Mouse (Mus musculus): ENCODE measurements around the gene Mboat7.
"Not testable (repeated sequence)": the region's sequence is repeated elsewhere in the genome, so short reads cannot be mapped to it uniquely, and the experiment has no call there.

Mboat7 gene

DNA sequence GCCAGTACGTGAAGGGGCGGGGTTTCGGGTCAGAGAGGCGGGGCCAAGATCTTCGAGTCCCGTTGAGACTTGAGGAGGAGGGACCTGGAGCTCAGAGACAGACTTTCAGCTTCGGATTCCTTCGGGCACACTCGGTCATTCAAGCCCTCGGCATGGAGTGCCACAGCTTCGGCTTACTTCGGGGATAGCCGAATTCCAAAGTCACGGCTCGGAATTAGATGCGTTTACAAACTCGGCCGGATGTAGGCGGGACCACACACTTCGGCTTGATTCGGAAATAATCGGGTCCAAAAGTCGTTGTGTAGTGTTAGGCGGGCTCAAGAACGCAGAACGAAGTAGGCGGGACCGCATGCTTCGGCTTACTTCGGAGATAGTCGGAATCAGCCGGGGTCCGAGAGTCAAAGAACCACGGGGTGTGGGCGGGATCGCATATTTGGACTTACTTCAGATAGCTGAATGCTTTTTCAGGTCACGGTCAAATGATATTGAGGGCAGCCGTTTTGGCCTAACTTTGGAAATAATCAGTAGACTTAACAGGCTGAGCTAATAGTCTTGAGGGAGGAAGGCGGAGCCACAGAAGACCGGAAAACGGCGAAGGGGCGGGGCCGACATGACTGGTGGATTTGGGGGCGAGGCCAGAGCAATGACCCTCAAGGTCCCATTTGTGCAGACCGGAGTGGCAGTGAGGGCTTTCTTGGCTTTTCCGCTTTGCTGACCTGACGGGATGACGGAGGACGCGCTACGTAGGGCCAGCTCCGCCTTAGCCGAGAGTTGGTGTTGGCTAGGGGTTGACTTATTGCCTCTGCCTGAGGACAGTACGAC lies at the start of gene Mboat7:
Mboat7 (minus strand) TSS at position 537 of the 822 bp plus-strand sequence.
- peak; percentile 95 for DNase-seq (ENCODE audit: low spot score in 2 of 2)

DNA sequence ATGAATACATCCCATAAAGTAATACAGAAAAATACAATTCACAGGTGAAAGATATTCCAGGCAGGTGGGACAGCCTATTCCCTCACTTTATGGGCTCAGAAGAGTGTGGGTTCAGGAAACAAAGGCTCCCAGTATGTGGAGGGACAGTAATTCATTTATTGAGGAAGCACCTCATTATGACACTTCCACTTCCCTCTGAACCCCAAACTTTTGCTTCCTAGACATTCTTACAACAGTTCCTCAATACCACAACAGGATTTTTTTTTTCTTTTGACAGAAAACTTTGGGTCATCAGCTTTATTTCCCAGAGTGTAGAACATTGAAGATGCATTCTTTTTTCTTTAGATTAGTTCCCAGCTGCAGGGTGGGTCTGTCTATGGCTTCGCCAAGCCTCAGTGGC lies 39.4 kb upstream of the Mboat7 start:
- not testable (repeated sequence) for DNase-seq (ENCODE audit: low spot score in 2 of 2)

DNA sequence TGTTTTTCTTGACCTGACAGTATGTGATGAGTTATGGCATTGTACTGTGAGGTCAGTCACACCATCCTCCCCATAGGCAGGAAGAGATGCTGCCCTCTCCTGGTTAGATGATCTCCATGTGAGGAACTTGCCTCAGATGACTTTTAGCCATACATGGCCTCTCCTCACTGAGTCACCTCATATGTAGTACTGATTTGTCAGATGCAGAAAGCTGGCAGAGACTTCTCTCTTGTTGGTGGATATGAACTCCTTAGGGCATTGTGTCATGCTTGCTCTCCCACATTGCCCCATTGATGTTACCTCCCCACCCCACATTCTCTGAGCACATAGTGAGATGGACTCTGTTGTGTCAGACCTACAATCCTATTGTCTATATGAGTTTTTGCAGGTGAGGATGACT lies 32.1 kb upstream of the Mboat7 start:
- DNase-seq (ENCODE audit: low spot score in 2 of 2) = not testable (repeated sequence)

DNA sequence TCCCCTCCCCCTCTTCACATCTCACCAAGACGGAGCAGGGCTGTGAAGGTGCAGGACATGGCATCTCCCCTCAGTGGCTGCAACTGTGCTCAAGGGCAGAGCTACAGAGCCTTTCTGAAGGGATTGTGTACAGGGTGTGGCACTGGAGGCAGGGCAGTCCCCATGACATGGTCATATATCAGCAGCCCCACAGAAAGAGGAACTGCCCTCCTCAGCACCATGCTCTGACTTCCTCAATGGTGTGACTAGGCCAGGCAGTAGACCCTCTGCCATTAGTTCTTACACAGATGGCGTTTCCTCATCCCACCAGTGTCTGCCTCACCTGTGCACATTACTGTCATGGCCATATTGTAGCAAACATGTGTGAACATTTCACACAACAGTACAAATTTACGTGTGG lies 26.9 kb upstream of the Mboat7 start, which contains the start of gene Pirb:
Pirb (minus strand) TSS at position 124 of the 400 bp plus-strand sequence.
- DNase-seq (ENCODE audit: low spot score in 2 of 2) = not testable (repeated sequence)

DNA sequence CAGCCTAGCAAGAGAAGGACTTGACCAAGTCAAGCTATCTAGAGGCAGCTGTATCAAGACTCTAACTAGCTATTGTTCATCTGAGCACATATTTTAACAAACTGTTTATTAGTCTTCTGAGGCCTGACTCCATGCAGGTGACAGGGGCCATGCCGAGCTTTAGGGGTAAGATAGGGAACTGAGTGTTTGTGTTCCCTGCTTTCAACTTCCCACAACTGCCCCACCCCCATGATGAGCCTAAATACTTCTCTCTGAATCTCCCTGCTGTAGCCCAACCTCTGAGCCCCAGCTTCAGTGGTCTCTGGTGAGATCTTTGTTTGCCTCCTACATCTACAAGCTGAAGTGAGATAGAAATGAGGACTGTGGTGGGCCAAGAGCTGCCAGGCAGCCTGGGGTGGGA lies 21.9 kb upstream of the Mboat7 start:
- DNase-seq (ENCODE audit: low spot score in 2 of 2) = no peak

DNA sequence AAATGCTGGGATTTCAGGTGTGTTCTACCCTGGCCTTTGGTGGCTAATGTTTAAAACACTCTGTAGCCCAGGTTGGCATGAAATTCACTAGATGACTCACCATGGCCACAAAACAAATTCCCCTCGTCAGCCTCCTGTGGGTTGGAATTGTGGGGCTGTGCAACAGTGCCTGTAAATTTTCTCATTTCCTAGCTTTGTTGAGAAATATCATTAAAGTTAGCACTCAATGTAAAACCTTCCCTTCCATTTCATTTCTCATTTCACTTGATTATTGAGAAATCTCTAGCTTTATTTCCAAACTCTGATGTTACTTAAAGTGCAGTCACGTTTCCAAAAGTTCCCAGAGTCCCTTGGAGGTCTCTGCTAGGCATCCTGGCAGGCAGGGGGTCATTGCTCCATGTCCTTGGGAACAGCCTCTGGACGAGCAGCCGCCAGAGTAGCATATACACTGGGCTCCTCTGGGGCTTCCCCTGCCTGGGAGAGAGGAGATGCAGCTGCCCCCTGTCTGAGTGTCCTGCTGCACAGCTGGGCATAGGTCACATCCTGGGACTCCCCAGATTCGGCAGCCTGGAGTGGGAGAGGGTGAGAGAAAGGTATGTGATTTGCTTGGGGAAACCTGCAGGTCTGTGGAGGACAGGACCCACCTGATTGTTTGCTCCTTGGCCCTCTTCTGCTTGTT lies 19.1 kb upstream of the Mboat7 start:
- DNase-seq (ENCODE audit: low spot score in 2 of 2) = no peak

DNA sequence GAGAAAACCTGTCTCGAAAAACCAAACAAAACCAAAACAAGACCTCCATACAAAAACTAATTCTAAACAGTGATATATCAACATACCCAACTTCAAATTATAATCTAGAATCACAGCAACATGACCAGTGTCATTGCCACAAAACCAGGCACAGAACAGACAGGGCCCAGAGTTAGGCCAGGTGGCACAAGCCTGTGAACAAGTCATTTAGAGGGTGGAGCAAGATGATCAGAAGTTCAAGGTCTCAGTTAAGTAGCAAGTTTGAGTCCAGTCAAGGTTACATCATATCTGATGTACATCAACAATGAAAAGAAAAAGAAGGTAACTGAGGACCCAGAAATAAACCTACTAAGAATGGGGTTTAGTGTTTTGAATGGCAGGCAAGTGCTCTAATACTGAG lies 15.7 kb upstream of the Mboat7 start:
- DNase-seq (ENCODE audit: low spot score in 2 of 2) = no peak

DNA sequence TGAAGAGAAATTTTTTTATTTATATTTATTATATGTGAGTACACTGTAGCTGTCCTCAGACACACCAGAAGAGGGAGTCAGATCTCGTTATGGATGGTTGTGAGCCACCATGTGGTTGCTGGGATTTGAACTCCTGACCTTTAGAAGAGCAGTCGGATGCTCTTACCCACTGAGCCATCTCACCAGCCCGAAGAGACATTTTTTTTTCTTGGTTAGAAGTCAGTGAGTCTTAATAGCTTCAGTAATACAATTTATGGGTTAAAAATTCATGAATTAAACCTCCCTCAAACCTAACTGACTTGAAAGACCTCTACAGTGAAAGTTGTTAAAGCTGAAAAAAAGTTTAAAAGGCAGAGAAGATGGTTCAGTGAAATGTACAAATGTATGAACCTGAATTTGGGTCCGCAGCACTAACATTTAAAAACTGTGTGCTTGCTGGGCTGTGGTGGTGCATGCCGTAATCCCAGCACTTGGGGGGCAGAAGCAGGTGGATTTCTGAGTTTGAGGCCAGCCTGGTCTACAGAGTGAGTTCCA lies 15.2 kb upstream of the Mboat7 start:
- DNase-seq (ENCODE audit: low spot score in 2 of 2) = not testable (repeated sequence)

DNA sequence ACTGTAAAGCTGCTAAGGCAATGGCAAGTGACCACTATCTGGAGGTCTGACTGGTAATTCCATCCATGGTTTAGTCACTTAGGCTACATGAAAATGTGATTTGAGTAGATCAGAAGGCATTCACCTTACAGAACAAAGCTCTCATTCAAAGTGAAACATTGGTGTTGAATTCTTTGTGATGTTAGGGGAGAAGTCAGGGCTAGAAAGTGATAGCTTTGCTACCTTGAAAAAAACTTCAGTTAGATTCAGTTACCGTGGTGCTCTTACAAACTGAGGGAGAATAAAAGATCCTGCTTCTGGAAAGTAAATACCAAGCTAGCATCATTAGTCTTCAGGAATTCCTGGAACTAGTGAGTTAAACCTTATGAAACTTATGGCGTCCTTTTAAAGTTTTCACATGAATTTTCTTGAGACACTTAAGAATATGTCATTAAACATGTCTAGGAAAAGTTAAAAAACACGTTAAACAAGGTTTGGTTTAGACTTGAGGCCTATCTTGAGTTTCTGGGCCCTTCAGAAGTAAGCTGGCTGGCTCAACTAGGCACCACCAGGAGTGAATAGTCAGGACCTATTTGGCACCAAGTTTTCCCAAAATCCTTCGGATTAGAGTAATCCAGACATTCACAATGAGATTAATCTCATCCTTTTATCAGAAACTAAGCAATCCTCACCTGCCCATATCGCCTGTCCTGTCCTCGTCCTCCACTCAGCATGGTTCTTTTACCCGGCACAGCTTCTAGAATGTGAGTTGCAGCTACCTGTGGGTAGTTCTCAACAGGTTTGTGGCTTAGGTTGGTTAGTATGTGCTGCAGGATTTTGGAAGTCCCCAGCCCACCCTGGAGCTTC lies 14.5 kb upstream of the Mboat7 start:
- no peak for DNase-seq (ENCODE audit: low spot score in 2 of 2)

DNA sequence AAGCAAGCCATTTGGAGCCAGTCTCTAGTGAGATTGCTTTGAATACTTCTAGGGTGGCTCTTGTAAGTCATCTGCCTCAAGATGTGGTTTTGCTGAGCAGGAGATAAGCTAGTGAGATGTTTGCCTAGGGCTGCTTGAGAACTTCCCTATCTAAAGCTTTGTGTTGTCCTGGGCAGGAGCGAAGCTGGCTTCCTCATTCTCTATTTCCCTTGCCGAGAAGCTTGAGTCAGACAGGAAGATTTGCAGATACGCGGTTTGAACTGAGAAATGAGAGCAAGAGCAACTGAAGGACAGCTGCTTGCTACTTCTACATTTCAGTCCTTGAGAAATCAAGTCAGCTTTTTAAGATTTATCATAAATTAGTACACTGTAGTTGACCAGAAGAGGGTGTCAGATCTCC lies 13.7 kb upstream of the Mboat7 start:
- DNase-seq (ENCODE audit: low spot score in 2 of 2) = no peak

DNA sequence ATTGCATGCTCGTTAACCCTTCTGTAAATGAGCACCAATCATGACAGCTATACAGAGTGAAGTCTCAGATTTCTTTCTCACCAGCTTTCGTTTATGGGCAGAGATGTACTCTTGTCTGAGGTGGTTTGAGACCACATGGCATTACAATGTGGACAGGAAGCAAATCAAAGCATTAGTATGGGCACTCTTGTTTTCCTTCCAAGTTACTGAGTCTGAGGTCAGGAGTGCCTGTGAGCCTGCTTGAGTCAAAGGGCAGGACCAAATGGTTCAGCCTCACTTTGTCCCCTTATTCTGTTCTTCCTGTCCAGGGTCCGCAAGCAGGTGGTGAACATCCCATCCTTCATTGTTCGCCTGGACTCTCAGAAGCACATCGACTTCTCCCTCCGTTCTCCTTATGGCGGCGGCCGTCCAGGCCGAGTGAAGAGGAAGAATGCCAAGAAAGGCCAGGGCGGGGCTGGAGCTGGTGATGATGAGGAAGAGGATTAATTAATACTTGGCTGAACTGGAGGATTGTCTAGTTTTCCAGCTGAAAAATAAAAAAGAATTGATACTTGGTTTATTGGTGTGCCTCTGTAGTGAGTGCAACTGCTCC lies 13.1 kb upstream of the Mboat7 start:
- DNase-seq (ENCODE audit: low spot score in 2 of 2) = no peak

DNA sequence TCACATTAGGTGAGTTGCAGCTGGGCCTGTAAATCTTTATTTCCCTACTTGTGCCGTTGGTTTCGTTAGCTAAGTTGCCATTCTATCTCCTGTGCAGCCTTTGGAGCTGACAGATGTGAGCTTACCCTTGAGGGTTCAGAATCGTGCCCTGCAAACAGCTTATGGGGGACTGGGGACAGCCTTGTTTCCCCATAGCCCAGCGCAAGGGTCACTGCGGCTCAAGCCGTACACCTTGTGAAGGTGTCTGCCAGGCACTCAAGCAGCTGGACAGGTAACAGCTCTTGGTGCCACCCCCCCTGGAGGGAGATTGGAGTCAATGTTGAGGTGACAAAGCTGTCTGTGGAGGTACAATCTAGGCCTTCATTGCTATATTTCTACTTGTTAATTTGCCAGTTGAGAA lies 12.6 kb upstream of the Mboat7 start:
- DNase-seq (ENCODE audit: low spot score in 2 of 2) = no peak

DNA sequence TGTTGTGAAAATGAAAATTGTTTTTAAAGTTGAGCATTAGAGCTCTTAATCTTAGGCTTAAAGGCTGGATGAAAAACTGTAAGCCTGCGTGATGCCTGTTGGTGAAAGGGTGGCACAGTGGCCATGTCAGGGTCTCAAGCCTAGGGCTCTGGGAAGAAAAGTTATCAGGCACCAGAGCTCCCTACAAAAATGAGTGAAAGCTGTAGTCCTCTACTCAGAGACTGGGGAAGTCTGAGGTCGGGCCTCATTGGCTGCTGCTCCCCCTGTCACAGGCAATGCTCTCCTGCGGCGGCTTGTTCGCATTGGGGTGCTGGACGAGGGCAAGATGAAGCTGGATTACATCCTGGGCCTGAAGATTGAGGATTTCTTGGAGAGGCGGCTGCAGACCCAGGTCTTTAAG lies 12.1 kb upstream of the Mboat7 start:
- DNase-seq (ENCODE audit: low spot score in 2 of 2) = not testable (repeated sequence)

DNA sequence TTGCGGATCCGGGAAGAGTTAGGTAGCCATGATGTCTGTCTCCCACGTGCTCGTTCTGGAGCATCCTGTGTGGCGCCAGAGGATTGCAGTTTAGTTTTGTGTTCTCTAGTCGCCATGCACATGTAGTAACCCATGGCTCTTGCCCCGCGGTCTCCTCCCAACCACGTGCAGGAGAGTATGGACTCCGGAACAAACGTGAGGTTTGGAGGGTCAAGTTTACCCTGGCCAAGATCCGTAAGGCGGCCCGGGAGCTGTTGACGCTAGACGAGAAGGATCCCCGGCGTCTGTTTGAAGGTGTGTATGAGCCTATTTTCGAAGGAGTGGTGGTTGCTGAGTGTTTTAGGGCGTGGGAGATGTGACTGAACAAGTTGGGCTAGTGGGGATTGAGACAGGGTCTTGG lies 11.2 kb upstream of the Mboat7 start:
- no peak for DNase-seq (ENCODE audit: low spot score in 2 of 2)

DNA sequence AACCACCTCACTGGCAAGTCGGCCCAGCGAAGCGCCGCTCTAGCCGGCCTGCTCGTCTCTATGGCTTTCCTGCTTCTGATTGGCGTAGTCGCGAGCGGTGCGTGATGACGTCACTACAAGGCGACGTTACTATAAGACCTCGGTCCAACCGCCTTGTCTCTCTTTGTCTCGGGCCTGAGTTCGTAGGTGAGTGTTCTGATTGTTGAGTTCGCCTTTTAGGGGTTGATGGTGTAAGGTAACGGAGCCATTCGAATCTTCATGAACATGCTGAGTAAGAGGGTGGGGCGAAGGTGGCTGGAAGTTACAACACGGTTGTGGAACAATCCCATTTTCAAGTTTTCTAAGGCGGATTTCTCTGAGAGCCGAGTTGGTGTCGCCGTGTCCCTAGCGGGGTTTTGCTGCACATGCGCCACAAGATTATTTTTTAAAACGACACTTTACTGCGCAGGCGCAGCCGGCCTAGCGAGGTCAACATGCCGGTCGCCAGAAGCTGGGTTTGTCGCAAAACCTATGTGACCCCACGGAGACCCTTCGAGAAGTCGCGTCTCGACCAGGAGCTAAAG lies 10.6 kb upstream of the Mboat7 start, which contains the start of gene Rps9:
Rps9 (plus strand) TSS at position 115 of the 563 bp plus-strand sequence.
- peak; percentile 92 to 97 for DNase-seq (ENCODE audit: low spot score in 2 of 2)

DNA sequence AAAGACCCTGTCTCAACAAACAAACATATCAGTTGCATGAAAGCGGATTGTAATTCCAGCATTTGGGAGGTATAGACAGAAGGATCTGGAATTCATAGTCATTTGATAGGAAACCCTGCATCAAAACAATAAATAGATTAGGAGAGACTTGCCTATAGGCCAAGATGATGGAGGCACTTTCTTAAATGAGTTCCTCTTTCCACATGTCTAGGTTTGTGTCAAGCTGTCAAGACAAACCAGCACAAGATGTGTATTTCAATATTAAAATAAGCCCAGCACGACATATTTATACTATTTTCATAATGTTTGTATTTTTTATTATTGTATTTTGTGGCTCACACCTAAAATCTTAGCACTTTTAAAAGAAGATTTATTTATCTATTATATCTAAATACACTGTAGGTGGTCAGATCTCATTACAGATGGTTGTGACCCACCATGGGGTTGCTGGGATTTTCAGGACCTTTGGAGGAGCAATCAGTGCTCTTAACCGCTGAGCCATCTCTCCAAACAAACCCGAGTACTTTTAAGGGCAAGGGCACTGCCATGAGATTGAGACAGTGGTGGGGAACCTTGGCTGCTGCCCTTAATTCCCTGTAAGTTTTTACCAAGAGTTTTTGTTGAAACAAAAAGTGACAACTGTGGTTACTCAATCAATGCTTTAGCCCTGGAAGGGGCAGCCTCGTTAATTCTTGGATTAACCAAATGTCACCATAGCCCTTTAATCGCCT lies 10.0 kb upstream of the Mboat7 start:
- no peak for DNase-seq (ENCODE audit: low spot score in 2 of 2)

DNA sequence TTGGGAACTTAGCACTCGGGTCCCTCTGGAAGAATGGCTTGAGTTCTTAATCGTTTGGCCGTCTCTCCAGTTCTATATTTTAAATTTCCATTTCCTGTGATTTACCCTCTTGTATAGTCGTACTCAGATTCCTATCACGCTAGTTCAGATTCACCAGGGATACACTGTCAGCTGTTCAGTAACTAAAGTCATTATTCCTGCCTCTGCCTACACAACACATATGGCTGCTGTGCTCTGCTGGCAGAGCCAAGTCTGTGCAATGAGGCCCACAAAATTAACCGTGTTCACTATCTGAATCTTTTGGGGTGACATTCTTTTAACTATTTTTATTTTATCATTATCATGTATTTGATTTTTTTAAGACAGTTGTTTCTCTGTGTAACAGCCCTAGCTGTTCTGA lies 5.1 kb upstream of the Mboat7 start:
- DNase-seq (ENCODE audit: low spot score in 2 of 2) = no peak

DNA sequence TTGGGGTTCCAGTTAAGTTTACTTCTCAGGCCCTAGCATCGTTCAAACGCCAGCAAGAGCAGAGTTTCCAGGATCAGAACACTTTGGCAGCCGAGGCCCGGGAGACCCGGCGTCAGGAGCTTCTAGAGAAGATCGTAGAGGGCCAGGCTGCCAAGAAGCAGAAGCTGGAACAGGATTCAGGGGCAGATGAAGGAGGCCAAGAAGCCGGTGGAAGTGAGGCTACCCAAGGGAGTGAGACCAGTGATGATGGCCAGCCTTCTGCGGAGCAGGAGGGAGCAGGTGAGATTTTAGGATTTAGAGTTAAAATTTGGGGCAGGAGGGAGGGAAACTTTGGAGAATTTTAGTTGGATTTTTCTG lies 1.6 kb upstream of the Mboat7 start:
- not testable (repeated sequence) for DNase-seq (ENCODE audit: low spot score in 2 of 2)

DNA sequence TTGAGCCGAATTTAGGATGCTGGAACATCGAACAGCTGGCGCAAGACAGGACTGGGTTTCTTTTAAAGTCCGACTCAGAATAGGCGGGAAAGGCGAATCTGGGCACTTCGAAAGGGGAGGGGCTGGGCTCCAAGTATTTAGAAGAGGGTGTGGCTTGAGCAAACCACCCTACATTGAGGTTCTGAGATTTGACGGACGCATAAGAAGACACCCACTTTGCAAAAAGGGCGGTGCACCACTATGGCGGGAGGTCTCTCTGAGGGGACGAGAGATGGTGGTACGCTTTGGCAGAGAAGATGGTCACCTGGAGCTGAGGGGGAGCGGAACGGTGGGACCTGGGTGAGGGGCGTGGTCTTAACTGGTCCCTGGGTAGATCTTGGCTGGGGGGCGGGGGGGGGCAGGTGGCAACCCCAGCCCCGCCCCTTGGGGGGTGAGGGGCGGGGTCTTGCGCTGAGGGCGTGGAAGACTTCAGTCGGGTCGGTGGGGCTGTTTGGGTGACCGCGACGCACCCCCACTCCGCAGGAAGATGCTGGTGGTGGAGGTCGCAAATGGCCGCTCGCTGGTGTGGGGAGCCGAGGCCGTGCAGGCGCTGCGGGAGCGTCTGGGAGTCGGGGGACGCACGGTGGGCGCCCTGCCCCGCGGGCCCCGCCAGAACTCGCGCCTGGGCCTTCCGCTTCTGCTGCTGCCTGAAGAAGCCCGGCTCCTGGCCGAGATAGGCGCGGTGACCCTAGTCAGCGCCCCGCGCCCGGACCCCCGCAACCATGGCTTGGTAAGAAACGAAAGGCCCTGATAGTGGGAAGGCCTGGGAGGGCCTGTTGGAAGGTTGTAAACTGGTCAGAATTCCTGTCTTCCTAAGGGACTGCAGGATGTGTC lies 989 bp upstream of the Mboat7 start:
- DNase-seq (ENCODE audit: low spot score in 2 of 2) = peak; percentile 73 to 74

DNA sequence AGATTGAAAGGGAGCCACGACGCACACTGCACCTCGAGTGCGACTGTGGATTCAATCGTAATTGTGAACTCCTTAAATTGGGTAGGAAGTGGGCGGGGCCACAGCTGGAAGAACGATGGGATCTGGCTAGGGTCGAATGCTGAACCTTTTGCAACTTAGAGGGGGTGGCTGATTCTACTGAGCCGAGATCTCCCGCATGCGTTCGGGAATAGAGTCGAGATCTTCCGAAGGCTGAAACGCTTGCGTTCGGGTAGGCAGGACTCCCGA lies 419 bp upstream of the Mboat7 start:
- no peak for DNase-seq (ENCODE audit: low spot score in 2 of 2)
